Mouse (Mus musculus) liver, embryonic 16.5 days (tissue): ENCODE data around the gene Kcnk4. TPM values are rescaled to one million over a fixed set of nuclear protein-coding genes. Genes with fewer than 3 reads are reported as not detected.

ENCODE experiments used
- ATAC-seq: fragments of 200-750 bp; cut with Nextera tagmentation; 2 replicates; pipeline ENCODE4 v1.8.0; 2017; ENCODE audit warnings: low read depth, mild to moderate bottlenecking, moderate number of reproducible peaks, moderate library complexity
- H3K27ac ChIP-seq: fragments of 300-500 bp; sonication (generic); 2 replicates; pipeline ENCODE4 v1.5.1; 2014; ENCODE audit warnings: mild to moderate bottlenecking, low read length
- H3K27me3 ChIP-seq: fragments of 300-500 bp; sonication (generic); 2 replicates; pipeline ENCODE4 v1.6.1; 2014; ENCODE audit warnings: low read depth, low read length, mixed read lengths; ENCODE audit not compliant: control insufficient read depth, insufficient read depth
- H3K36me3 ChIP-seq: fragments of 300-500 bp; sonication (generic); 2 replicates; pipeline ENCODE4 v1.6.1; 2014; ENCODE audit warnings: mild to moderate bottlenecking; ENCODE audit not compliant: control insufficient read depth, insufficient read depth
- H3K4me1 ChIP-seq: fragments of 300-500 bp; sonication (generic); 2 replicates; pipeline ENCODE4 v1.6.1; 2014; ENCODE audit warnings: low read depth, low read length, mixed read lengths; ENCODE audit not compliant: control insufficient read depth
- H3K4me2 ChIP-seq: fragments of 300-500 bp; sonication (generic); 2 replicates; pipeline ENCODE4 v1.6.1; 2014; ENCODE audit warnings: low read depth, low read length, mixed read lengths
- H3K4me3 ChIP-seq: fragments of 300-500 bp; sonication (generic); 2 replicates; pipeline ENCODE4 v1.5.1; 2014; ENCODE audit warnings: low read depth, mild to moderate bottlenecking, low read length
- H3K9ac ChIP-seq: fragments of 300-500 bp; sonication (generic); 2 replicates; pipeline ENCODE4 v1.6.1; 2014; ENCODE audit warnings: low read depth, low read length
- H3K9me3 ChIP-seq: fragments of 300-500 bp; sonication (generic); replicated peaks from 2 replicates; pipeline ENCODE4 v1.6.1; 2016; ENCODE audit warnings: low read length; ENCODE audit not compliant: control insufficient read depth
- WGBS: fragments of 180-500 bp; shearing (Covaris S2); extraction: QIAGEN DNeasy Blood & Tissue Kit; methylation state at CpG from one replicate; pipeline ENCODE4 v1.1.7; 2014; ENCODE audit not compliant: insufficient replicate concordance; 5-methylcytosine and 5-hydroxymethylcytosine counted together
- polyA plus RNA-seq: library from polyadenylated mRNA; unstranded; fragments of >200 nt; fragmentation: Nextera tagmentation; extraction: Ambion mirVana; gene quantifications from 2 replicates; pipeline ENCODE4 v1.2.1, GENCODE M21; 2015

Kcnk4 gene
- polyA plus RNA-seq, 1 experiment from 2014 or later: 0.04 TPM

GRCm38 (mm10) chr19:6951381-6951968 lies 17.2 kb upstream of the Kcnk4 start:
- Histone ChIP-seq H3K4me3 (peak overlapping the region; percentile 72), H3K9me3 (no peaks in the 10 kb centered on the region), H3K9ac (peak overlapping the region; percentile 74), H3K36me3 (no peaks in the 10 kb centered on the region), H3K27me3 (no peaks in the 10 kb centered on the region), H3K4me1 (peaks cover 28% of the 10 kb centered on the region), H3K4me2 (peak overlapping the region; percentile 96), H3K27ac (peak overlapping the region; percentile 94)
- WGBS: under 1% methylated on average over 35 of the region's 35 CpGs
- peak; percentile 80 for ATAC-seq

DNA sequence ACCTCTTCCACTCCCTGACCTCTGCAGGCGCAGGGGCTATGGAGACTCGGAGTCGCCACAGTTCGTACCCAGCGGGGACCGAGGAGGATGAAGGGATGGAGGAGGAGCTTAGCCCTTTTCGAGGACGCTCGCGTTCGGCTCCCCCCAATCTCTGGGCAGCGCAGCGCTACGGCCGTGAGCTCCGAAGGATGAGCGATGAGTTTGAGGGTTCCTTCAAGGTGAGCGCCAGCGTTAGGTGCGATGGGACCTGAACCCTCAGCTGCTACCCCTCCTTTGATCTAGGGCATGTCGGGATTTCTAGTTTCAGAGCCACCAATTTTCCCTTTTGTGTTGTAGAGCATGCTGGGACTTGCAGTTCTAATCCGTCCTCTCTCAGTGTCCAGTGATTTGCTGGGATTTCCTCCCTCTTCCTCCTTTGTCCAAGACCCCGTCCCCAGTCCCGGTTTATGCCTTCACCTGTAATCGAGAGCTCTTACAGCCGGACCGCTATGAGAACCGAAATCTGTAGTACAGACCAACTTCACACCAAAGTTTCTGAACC lies 16.4 kb upstream of the Kcnk4 start:
- H3K9ac ChIP-seq: peak overlapping the region; percentile 74
- WGBS: under 1% methylated on average over 28 of the region's 28 CpGs
- ATAC-seq: peak; percentile 9
- H3K27ac ChIP-seq: peak overlapping the region; percentile 94
- H3K27me3 ChIP-seq: no peaks in the 10 kb centered on the region
- H3K9me3 ChIP-seq: no peaks in the 10 kb centered on the region
- H3K4me1 ChIP-seq: peaks cover 28% of the 10 kb centered on the region
- H3K4me2 ChIP-seq: peak overlapping the region; percentile 96
- no peaks in the 10 kb centered on the region for H3K36me3 ChIP-seq
- H3K4me3 ChIP-seq: peak overlapping the region; percentile 72

DNA sequence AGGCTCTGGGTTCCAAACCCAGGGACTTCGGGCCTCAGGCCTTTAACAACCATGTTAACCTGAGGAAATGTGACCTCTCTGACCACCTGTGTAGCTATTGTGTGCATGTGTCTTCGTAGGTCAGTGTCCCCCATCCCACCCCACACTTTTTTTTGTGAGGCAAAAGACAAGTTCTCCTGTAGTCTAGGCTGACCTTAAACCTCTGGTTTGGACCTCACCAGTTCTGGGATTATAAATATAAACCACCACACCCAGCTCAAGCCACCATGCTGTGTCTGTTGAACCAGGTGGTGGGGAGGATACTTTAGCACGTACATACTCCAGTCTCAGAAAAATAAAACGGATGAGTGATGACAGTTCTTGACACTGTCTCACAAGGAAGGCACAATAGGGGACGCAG lies 15.6 kb upstream of the Kcnk4 start:
- Histone ChIP-seq H3K27ac (no peak overlapping the region), H3K9ac (no peak overlapping the region), H3K4me1 (peaks cover 28% of the 10 kb centered on the region), H3K27me3 (no peaks in the 10 kb centered on the region), H3K4me3 (no peak overlapping the region; the same call in 1 of the 2 replicates), H3K9me3 (no peaks in the 10 kb centered on the region), H3K36me3 (no peaks in the 10 kb centered on the region), H3K4me2 (peak overlapping the region; percentile 96)
- 59% methylated on average over 5 of the region's 5 CpGs for WGBS
- no peak for ATAC-seq

GRCm38 (mm10) chr19:6949532-6949931 lies 15.2 kb upstream of the Kcnk4 start:
- Histone ChIP-seq H3K27me3 (no peaks in the 10 kb centered on the region), H3K9ac (no peak overlapping the region), H3K4me3 (no peak overlapping the region), H3K36me3 (no peaks in the 10 kb centered on the region), H3K27ac (no peak overlapping the region), H3K9me3 (no peaks in the 10 kb centered on the region), H3K4me2 (no peak overlapping the region), H3K4me1 (peaks cover 28% of the 10 kb centered on the region)
- 79% methylated on average over 5 of the region's 5 CpGs for WGBS
- ATAC-seq: no peak

DNA sequence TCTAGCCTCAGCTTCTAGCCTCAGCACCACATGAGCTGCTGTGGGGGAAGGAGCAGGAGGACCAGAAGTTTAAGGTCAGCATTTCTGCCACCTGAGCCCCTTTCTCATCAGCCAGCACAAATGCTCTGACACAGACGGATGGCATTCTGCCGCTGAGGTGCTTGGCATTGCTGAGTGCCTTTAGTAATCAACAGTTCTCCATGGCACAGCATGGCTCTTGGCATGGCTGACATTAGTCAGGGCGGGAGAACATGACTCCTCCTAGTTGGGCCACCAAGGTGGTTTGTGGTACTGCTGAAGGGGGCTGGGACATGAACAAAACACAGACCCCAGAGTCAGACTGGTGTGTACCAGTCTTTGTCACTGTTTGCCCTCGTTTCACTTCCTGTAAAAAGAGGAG lies 13.9 kb upstream of the Kcnk4 start:
- no peaks in the 10 kb centered on the region for H3K27me3 ChIP-seq
- no peak overlapping the region for H3K27ac ChIP-seq
- no peak overlapping the region for H3K9ac ChIP-seq
- WGBS: 70% methylated on average over 4 of the region's 4 CpGs
- H3K4me1 ChIP-seq: peaks cover 28% of the 10 kb centered on the region
- H3K4me3 ChIP-seq: no peak overlapping the region
- no peaks in the 10 kb centered on the region for H3K9me3 ChIP-seq
- H3K36me3 ChIP-seq: no peaks in the 10 kb centered on the region
- ATAC-seq: no peak
- H3K4me2 ChIP-seq: no peak overlapping the region

GRCm38 (mm10) chr19:6947742-6948141 lies 13.4 kb upstream of the Kcnk4 start:
- Histone ChIP-seq H3K27ac (no peak overlapping the region), H3K36me3 (no peaks in the 10 kb centered on the region), H3K9me3 (no peaks in the 10 kb centered on the region), H3K4me1 (peaks cover 28% of the 10 kb centered on the region), H3K27me3 (no peaks in the 10 kb centered on the region), H3K4me3 (no peak overlapping the region), H3K4me2 (no peak overlapping the region), H3K9ac (no peak overlapping the region)
- no peak for ATAC-seq
- 54% methylated on average over 4 of the region's 4 CpGs for WGBS

GRCm38 (mm10) chr19:6943709-6944108 lies 9.4 kb upstream of the Kcnk4 start:
- Histone ChIP-seq H3K9me3 (no peaks in the 10 kb centered on the region), H3K9ac (no peak overlapping the region), H3K36me3 (no peaks in the 10 kb centered on the region), H3K4me1 (peaks cover 17% of the 10 kb centered on the region), H3K27me3 (no peaks in the 10 kb centered on the region), H3K4me2 (no peak overlapping the region), H3K27ac (no peak overlapping the region), H3K4me3 (no peak overlapping the region)
- 80% methylated on average over 6 of the region's 6 CpGs for WGBS
- no peak for ATAC-seq

GRCm38 (mm10) chr19:6942764-6943163 lies 8.4 kb upstream of the Kcnk4 start:
- peak overlapping the region; percentile 58 for H3K27ac ChIP-seq
- H3K4me1 ChIP-seq: peaks cover 17% of the 10 kb centered on the region
- H3K27me3 ChIP-seq: no peaks in the 10 kb centered on the region
- WGBS: 20% methylated on average over 5 of the region's 5 CpGs
- H3K4me2 ChIP-seq: peak overlapping the region; percentile 93
- H3K9ac ChIP-seq: peak overlapping the region; percentile 69
- H3K4me3 ChIP-seq: peak overlapping the region; percentile 79
- no peaks in the 10 kb centered on the region for H3K9me3 ChIP-seq
- no peak for ATAC-seq
- H3K36me3 ChIP-seq: no peaks in the 10 kb centered on the region

GRCm38 (mm10) chr19:6942249-6942691 lies 8.0 kb upstream of the Kcnk4 start, which contains the start of gene Gpr137:
Gpr137 (minus strand) TSS chr19:6942480.
- ATAC-seq: peak; percentile 92
- H3K9ac ChIP-seq: peak within 1 kb of the TSS; percentile 81
- WGBS: 0% methylated on average over 27 of the region's 27 CpGs

More at GRCm38 (mm10) chr19:6942249-6942691, 8.0 kb upstream of the Kcnk4 start, which contains the start of gene Gpr137:
- Histone ChIP-seq H3K4me3 (peak within 1 kb of the TSS; percentile 79), H3K27ac (peak within 1 kb of the TSS; percentile 89), H3K36me3 (no peaks in the 10 kb centered on the region), H3K4me2 (peak within 1 kb of the TSS; percentile 93), H3K9me3 (no peaks in the 10 kb centered on the region), H3K4me1 (peaks cover 17% of the 10 kb centered on the region), H3K27me3 (no peaks in the 10 kb centered on the region)
